Mouse (Mus musculus): ENCODE measurements around the gene Gm14569. TPM values are rescaled to one million over a fixed set of nuclear protein-coding genes. Genes with fewer than 3 reads are reported as not detected.

The Gm14569 gene
- not detected for total RNA-seq (2021)

DNA sequence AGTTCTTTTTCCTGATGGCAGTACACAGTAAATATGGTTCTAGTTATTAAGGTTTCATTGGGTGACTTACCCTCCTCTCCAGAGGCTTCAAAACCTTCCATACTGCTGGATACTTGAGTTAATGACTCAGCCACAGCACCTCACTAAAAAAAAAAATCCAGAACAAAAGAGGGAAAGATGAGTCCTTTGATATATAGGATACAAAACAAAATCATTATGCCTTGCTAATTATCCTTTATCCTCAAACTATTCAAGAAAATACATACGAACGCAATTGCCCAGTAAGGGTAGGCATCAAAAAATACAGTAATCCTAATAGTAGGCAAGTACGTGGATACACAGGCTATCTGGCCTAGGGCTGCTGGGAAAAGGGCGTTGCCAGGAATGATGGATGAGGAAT is at the start of gene Gm14569:
Gm14569 (minus strand) TSS at position 101 of the 400 bp plus-strand sequence.
- intact Hi-C loops (cut with DNase I), result no loop called here
- DNase-seq (ENCODE audit: low spot score), result no peak

DNA sequence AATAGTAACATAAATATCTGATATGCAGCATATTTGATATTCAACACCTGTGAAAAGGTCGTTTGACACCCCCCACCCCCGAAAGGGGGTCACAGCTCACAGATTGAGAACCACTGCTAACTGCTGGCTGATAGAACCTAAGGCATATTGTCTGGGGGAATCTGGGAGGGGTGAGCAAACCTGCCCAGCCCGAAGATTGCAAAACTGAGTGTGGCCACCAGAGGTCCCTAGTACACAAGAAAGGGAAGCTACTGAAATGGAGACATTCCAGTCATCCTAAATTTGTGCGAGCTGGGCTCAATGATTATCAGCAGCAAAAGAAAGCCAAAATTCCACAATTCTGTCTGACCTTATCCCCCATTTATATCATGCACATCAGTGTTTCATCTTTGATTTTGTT is 42.9 kb upstream of the Gm14569 start:
- intact Hi-C loops (cut with DNase I), result loop anchor here (1.0 to 10.0 kb wide), 2 partner anchors 27 to 290 kb away; no protein-coding TSS in a partner anchor

DNA sequence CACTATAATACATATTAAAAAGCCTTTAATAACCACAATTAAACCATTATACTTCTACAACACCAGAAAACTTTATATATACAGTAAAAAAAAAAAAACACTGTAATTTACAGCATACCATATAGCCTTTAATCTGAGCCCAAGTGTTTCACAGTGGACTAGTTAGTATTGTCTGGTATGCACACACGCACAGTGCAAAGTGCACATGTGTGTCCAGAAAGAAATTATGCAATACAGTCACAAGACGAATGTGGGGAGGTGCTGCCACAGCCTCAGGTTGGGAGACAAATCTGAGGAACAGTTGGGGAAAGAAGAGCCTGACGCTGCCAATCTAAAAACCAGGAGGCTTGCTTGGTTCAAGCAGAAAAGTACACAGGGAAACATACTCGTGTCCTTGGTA is 42.1 kb upstream of the Gm14569 start:
- intact Hi-C loops (cut with DNase I), result loop anchor here (1.0 to 10.0 kb wide), 2 partner anchors 28 to 291 kb away; no protein-coding TSS in a partner anchor
- DNase-seq (ENCODE audit: low spot score), result no peak

More for the DNA sequence above, 42.9 kb upstream of the Gm14569 start:
- no peak for DNase-seq (ENCODE audit: low spot score)

DNA sequence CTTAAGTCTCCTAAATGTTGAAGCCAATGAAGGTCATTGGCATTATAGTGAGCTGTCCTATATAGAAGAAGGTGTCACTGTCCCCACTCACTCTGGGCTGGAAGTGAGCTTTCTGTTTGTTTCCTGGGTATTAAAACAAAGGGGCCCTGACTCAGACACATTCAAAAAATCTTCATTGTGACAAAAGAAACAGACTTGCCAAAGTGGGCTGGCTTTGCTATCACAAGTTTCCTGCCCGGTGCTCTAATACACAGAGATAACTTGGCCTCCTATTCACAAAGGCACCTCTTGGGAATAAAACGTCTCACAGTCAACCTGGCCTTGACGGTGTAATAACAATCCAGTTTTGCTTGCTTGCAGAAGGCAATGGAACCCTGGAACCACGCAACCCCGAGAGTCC is 38.6 kb upstream of the Gm14569 start:
- no peak for DNase-seq (ENCODE audit: low spot score)
- intact Hi-C loops (cut with DNase I), result loop anchor here (10.0 kb wide), 1 partner anchor 295 kb away; no protein-coding TSS in a partner anchor

DNA sequence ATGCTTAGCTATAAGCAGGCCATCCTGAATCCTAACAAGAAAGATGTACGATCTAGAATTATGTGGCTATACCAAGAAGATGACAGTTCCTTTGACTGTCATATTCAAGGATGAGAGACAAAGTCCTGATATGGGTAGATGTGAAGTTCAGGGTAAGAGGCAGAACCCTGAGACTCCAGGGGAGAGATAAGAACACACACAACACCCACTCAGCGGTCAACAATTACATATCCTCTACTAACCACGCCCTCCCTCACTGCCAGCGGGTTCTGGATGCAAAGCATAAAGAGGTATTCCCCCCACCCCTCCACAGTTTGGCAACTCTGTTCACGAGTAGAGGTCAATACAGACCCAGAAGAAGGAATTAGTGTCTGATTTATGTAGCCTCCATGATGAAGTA is 32.1 kb upstream of the Gm14569 start:
- intact Hi-C loops (cut with DNase I), result no loop called here
- no peak for DNase-seq (ENCODE audit: low spot score)

DNA sequence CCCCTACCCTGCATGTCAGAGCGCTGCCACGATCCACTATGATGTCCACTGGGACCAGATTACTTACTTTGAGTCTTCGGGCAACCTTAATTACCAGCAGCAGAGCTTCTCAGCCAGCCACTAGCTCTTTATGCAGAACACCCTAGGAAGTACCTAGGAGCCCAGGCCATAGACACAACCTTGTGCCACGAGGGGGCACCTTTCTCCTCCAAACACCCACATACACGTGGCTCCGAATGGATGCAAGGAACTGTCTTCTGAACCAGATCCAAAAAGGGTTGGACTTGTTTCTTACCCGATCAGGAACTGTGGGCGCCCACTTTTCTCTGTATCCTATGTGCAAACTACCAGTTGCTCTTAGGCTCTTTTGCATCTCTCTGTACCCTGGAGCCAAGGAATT is 22.1 kb upstream of the Gm14569 start:
- intact Hi-C loops (cut with DNase I), result no loop called here
- DNase-seq (ENCODE audit: low spot score), result no peak

DNA sequence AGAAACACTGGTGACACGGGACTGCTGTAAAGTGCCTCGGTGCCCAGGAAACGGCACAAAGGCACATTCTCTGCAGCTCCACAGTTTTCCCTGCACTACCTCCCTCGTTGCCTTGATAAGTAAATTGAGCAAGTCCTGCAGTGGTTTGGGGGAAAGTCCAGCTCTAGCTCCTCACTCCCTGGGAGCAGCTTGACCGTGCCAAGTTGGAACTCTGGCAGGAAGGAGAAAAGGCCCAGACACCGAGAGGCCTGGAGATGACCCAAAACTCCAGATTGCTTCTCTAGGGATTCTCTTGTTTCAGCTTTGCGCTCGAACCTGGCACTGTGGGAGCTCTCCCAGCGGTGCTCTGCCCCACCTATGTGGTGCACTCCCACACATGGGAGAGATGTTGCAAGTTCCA is 21.6 kb upstream of the Gm14569 start:
- intact Hi-C loops (cut with DNase I), result no loop called here
- no peak for DNase-seq (ENCODE audit: low spot score)

DNA sequence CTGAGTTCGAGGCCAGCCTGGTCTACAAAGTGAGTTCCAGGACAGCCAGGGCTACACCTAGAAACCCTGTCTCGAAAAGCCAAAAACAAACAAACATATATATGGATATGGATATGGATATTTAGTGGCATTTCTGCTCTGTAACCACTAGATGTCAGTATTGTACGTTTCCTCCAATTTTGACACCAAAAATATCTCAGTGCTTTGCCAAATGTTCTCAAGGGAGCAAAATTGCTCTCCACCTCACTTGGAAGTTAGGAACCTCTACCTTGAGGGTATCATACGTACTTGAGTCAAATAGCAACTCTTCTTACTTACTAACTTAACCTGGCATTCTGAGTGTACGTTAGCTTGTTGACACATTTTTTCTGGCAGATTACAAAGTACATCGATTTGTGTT is 15.2 kb upstream of the Gm14569 start:
- intact Hi-C loops (cut with DNase I), result no loop called here
- no peak for DNase-seq (ENCODE audit: low spot score)

DNA sequence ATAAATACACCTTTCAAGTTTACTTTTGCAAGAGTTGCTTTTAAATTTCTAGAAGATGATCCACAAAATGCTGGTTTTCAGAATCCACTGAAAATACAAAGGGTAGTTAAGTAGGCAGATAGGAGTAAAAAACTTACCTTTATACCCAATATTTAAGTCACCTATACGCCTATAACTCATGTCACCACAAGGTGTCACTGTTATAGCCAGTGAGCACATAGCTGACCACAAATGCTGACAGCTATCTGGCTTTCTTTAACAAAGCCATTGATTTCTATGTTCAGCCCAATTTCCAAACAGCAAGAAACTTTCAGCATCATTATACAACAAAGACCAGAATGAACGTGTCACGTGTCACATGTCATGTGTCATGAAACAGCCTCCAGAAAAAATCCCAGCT is 2.1 kb downstream of the Gm14569 start:
- intact Hi-C loops (cut with DNase I), result no loop called here
- no peak for DNase-seq (ENCODE audit: low spot score)

DNA sequence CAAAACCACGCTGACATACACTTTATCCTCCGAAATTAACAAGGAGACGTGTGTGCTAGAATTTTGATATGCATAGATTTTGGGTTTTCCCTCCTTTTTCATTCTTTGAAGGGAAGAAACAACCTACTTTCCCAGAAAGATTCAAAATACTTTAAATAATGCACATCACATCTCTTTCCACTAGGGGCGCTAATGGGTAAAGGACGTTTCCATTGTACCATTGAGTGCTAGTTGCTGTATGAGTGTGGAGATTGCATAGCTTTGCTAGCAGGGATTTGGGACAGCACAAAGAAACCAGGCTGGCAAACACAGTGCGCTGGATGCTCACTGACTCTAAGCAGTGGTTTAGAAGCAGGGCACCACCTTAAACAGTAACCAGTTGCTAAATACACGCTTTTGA is 3.6 kb downstream of the Gm14569 start:
- intact Hi-C loops (cut with DNase I), result no loop called here

DNA sequence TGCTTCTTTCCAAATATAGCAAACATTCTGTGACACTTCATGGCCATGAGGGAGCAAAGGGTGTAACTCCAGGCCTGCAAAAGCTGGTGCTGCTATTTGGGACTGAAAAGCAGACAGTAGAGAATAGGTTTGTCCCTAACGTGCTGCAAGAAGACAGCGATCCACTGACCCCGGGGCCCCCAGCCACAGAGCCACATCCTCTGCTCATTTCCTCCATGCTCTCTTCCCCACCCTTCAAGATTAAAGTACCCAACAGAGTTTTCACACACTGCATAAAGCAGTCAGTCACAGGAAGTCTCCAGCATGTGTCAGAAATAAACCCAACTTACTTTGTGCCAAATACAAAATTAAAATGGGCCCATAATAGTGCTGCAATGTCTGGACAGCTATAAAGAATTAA is 16.8 kb downstream of the Gm14569 start:
- intact Hi-C loops (cut with DNase I), result no loop called here
- no peak for DNase-seq (ENCODE audit: low spot score)

More for the DNA sequence above, 3.6 kb downstream of the Gm14569 start:
- no peak for DNase-seq (ENCODE audit: low spot score)

DNA sequence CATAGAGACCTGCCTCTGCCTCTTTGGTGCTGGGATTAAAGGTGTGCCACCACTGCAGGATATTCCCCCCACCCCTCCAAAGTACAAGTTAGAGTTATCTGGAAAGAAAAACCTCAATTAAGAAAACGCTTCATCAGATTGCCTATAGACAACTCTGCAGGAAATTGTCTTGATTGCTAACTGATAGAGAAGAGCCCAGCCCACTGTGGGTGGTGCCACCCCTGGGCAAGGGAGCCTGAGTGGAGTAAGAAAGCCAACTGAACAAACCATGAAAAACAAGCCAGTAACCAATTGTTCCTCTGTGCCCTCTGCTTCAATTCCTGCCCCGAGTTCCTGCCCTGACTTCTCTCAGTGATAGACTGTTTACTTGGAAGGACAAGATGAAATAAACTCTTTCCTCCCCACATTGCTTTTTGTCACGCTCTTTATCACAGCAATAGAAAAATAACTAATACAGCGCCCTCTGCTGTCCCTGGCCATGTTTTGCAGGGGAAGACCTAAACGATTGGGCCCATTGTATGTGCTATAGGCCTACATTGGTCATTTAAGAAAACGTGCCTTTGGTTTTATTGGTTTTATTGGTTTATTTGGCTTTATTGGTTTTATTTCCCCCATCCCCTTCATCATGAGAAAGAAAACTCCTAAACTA is 17.4 kb downstream of the Gm14569 start:
- intact Hi-C loops (cut with DNase I), result no loop called here
- no peak for DNase-seq (ENCODE audit: low spot score)

DNA sequence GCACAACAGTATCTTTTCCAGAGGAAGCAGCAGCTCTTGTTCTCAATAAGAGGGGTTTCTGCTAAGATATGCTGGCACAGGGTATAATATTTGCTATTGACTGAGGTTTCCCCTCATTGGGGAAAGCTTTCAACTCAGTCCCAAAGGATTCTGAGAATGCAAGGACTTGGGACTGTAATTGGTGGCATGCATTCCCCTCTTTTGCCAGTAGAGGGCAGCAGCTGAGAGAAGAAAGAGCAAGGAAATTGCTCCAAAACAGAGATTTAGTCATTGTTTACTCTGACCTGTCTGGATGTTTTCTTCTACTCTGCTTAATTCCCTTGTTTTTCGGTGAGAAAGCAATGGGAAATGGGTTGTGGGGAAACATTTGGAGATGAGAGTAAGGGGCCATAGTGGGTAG is 35.6 kb downstream of the Gm14569 start:
- no peak for DNase-seq (ENCODE audit: low spot score)
- intact Hi-C loops (cut with DNase I), result no loop called here

DNA sequence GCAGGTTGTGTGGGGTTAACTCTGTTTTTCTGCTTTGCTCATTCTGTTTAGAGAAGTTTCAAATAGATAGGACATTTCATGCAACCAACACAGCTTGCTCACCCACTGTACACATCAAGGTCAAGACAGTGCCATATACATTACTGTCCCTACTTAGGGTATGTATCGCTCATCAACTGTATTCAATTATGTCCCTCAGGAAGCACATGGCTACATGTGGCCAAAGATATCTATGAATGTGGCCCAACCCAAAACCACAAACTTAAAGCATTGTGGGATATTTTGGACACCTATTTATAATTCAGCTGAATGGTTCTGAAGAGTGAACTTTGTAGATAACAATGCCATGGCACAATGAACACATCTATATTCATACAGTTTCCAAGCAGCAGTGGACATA is 53.7 kb downstream of the Gm14569 start:
- DNase-seq (ENCODE audit: low spot score), result no peak
- intact Hi-C loops (cut with DNase I), result no loop called here

DNA sequence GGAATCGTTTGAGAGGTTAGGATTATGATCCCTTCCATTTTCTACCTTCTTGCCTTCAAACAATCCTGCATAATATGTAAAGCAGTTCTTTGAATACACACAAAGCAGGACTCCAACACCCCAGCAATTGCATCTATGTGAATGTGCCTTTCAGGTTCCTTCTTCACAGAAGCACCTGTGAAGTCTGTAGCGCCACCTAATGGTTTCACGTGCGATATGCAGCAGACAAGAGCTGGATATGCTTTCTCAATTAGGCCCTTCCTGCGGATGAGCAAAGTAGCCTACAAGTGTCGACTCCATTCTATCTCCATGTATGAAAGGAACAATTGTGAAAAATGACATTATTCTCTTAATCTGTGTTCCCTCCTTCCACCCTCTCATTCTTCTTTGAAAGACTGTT is 56.6 kb downstream of the Gm14569 start:
- intact Hi-C loops (cut with DNase I), result no loop called here
- no peak for DNase-seq (ENCODE audit: low spot score)

DNA sequence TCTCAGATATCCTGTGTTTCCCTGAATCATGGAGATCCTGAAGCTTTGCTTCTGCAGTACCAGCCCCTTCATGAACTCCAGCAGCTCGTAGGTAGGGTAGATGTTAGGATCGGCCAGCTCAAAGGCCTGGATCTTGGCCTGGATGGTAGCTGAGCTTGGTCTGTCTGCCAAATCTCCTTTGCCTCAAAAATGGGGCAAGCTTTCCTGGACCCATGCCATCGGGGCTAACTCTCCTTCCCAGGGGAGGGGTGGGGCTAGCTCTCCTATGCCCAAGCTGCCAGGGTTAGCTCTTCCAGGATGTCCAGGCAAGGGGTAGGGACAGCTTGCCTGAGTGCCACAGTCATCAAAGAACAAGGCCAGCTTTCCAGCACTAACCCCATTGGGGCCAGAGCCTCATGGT is 72.5 kb downstream of the Gm14569 start:
- DNase-seq (ENCODE audit: low spot score), result no peak
- intact Hi-C loops (cut with DNase I), result no loop called here

DNA sequence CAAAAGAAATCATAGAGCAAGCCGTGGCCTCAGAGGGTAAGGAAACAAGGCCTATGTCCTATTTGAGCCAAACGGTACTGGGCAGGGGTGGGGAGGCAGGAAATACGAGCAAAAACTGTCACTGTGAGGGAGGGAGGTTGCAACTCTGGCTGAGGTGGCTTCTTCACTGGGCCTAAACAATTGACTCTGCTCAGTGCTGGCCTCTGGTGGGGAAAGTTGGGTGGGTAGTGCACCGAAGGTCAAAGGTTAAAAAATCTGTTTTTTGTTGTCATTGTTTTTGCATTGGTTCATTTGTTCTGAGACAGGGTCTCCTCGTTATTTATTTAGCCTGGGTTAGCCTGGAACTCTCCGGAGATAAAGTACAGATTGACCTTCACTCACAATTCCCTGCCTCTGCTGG is 89.3 kb downstream of the Gm14569 start:
- intact Hi-C loops (cut with DNase I), result no loop called here
- DNase-seq (ENCODE audit: low spot score), result no peak

DNA sequence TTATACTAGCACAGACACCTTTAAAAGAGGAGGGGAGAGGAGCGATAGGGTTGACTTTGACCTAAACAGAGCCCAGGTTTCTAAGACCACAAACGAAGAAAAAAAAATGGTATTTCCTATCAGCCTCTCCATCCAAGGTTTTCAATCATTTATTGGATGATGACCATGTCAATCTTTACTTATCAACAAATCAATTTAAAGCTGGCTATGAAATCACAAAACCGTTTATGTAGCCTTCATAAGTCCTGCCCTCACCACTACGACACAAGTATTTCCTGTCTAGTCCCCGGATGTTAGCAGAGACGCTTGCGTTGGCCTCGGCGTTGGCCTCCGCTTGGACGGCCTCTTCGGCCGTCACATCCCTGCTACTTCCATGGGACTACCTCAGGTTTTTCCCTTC is 90.7 kb downstream of the Gm14569 start, which contains the start of gene Gm6268:
Gm6268 (plus strand) TSS at position 301 of the 400 bp plus-strand sequence.
- no peak for DNase-seq (ENCODE audit: low spot score)
- intact Hi-C loops (cut with DNase I), result no loop called here

DNA sequence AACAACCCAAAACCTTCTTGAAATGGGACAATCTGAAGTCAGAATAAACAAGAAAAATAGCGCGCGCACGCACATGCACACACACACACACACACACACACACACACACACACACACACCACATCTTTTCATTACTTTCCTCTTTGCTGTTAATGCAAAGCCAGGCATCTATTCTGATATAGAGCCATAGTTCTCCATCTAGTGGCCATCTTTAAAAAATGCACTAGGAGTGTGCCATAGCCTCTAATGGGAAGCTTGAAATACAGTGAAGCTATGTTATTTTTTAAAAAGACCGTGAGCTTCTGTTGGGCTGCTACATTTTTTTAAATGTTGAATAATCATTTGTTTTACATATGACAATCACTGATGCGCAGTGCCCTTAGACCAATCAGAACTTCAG is 98.4 kb downstream of the Gm14569 start:
- intact Hi-C loops (cut with DNase I), result loop anchor here (10.0 kb wide), 1 partner anchor 558 kb away; no protein-coding TSS in a partner anchor
- no peak for DNase-seq (ENCODE audit: low spot score)

DNA sequence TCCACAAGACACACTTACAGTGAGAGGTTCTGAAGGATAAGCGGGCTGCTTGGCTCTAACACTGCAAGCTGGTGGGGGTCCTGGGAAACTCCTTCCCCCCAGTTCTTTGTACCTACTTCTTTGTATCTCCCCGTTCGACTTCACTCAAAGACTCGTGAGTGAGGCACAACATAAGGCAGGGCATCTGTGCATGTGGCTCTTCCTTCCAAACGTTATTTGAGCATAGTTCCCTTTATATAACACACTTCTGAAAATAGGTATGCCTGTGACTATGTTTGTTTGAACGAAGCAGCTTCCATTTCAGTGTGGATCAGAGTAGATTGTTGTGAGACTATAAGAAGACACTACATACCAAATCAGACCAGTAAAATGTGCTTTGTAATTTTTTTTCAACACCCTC is 99.0 kb downstream of the Gm14569 start:
- DNase-seq (ENCODE audit: low spot score), result no peak
- intact Hi-C loops (cut with DNase I), result loop anchor here (10.0 kb wide), 1 partner anchor 558 kb away; no protein-coding TSS in a partner anchor

DNA sequence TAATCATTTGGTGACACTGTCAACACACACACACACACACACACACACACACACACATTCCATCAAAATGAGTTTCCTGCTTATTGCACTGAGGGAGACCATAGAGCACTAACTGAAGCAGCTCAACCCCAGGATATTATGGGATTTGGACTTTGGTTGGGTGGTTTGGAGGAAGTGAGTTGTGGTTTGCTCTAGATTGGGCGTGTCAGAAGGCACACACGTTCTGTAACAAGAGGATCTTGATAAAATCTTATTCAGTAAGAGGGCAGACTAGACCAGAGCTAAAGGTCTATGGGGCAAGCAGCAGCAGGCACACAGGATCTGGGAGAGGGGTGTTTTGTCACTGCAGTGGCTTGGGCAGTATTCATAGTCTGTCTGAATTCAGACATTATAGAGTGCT is 101.1 kb downstream of the Gm14569 start:
- no peak for DNase-seq (ENCODE audit: low spot score)
- intact Hi-C loops (cut with DNase I), result loop anchor here (10.0 kb wide), 1 partner anchor 556 kb away; no protein-coding TSS in a partner anchor

DNA sequence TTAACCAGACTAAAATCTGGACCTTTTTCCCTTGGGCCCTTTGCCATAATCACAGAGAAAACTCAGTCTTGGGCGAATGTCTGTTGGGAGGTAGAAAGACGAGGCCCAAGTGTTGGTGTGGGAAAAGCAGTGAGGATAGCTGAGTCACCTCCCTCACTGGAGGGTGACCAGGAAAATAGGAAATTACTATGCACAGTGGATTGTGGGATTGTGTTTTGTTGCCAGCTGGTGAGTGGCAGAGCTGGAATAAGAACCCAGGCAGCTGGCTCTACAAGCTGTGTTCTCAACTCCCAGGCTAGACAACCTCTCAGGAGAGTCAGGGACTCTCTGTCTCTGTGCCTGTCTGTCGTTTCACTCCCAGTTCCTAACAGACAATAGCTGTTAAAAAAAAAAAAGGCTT is 101.7 kb downstream of the Gm14569 start:
- intact Hi-C loops (cut with DNase I), result loop anchor here (10.0 kb wide), 1 partner anchor 555 kb away; no protein-coding TSS in a partner anchor
- DNase-seq (ENCODE audit: low spot score), result no peak
